Mouse (Mus musculus): ENCODE data around the gene Frmd4b. TPM values are rescaled to one million over a fixed set of nuclear protein-coding genes. Genes with fewer than 3 reads are reported as not detected.

The Frmd4b gene
- polyA plus RNA-seq, 1 experiment from 2014 or later = 32.5 TPM

- Histone ChIP-seq H3K27ac (peak overlapping the region; percentile 49; the same call in 1 of the 2 replicates), H3K36me3 (no peaks in the 10 kb centered on the region), H3K9me3 (no peaks in the 10 kb centered on the region), H3K4me3 (no peak overlapping the region), H3K27me3 (ENCODE audit: insufficient read depth, poor library complexity, severe bottlenecking) (no peaks in the 10 kb centered on the region), H3K4me1 (peaks cover 58% of the 10 kb centered on the region)
- DNase-seq (ENCODE audit: low spot score) = no peak
- WGBS = 82% methylated on average over 10 of the region's 10 CpGs
These were observed 107.9 kb downstream of the Frmd4b start for GRCm38 (mm10) chr6:97509434-97509833.

GRCm38 (mm10) chr6:97508480-97508879 lies 108.9 kb downstream of the Frmd4b start:
- Histone ChIP-seq H3K4me1 (peaks cover 59% of the 10 kb centered on the region), H3K4me3 (no peak overlapping the region), H3K27me3 (ENCODE audit: insufficient read depth, poor library complexity, severe bottlenecking) (no peaks in the 10 kb centered on the region), H3K27ac (no peak overlapping the region), H3K9me3 (no peaks in the 10 kb centered on the region), H3K36me3 (no peaks in the 10 kb centered on the region)
- no peak for DNase-seq (ENCODE audit: low spot score)
- 61% methylated on average over 6 of the region's 6 CpGs for WGBS

DNA sequence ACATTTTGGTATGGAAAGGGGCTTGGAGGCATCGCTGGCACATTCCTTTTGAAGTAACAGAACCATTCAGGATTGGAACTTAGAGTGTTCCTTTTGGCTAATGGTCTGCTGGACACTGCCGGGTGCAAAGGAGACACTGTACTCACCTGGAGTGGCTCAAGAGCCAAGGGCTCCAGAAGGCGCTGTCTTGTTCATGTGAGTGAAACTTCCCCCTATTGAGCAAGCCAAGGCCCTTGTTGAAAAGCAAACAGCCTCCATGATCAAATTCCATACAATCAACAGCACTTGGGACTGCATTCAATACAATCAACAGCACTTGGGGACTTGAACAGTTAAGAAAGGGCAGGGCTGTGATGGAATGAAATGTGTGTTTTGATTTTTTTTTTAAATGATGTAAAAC lies 109.4 kb downstream of the Frmd4b start:
- peaks cover 65% of the 10 kb centered on the region for H3K4me1 ChIP-seq
- H3K4me3 ChIP-seq = no peak overlapping the region
- DNase-seq (ENCODE audit: low spot score) = no peak
- no peak overlapping the region for H3K27ac ChIP-seq
- H3K9me3 ChIP-seq = no peaks in the 10 kb centered on the region
- 88% methylated on average over 3 of the region's 3 CpGs for whole genome bisulfite sequencing
- no peaks in the 10 kb centered on the region for H3K36me3 ChIP-seq
- no peaks in the 10 kb centered on the region for H3K27me3 ChIP-seq (ENCODE audit: insufficient read depth, poor library complexity, severe bottlenecking)

DNA sequence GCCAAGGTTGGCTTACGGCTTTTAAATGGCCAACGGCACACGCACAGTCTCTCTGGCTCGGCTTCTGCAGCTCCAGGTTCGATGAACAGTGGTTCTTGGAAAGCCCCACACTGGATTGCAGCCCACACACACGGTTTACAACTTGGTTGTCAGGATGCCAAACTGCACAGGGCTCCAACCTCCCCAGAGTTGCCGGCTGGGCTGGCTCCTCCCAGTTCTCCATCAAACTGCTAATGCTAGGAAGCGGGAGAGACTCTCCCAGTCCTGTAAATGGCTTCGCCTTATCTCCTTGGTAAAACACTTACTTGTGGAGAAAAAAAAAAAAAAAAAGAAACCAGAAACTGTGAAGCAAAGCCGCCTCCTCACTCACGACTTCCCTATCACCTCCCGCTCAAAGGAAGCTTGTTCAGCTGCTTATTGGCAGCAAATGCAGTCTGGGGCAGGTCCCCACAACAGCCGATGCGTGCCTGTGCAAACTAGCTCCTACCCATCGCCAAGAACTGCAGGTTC lies 111.1 kb downstream of the Frmd4b start:
- Histone ChIP-seq H3K9me3 (no peaks in the 10 kb centered on the region), H3K4me1 (peaks cover 50% of the 10 kb centered on the region), H3K27ac (no peak overlapping the region), H3K36me3 (no peaks in the 10 kb centered on the region), H3K4me3 (no peak overlapping the region), H3K27me3 (ENCODE audit: insufficient read depth, poor library complexity, severe bottlenecking) (no peaks in the 10 kb centered on the region)
- peak; percentile 81 for DNase-seq (ENCODE audit: low spot score)
- 27% methylated on average over 15 of the region's 15 CpGs for WGBS

DNA sequence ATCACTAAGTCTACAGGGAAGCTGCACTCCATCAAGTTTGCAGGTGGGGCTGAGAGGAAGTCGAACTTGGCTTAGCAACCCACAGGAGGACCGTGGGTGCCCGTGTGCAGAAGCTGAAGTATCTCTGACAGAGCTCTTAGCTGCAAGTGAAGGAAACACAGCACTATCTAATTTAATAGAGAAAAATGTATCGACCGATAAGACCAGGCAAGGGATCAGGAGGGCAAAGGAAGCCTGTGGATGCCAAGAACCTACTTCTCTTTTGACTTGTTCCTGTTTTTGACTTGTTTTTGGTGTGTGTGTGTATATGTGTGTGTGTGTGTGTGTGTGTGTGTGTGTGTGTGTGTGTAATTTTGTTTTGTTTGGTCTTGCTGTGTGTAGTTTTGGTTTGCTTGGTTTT lies 112.7 kb downstream of the Frmd4b start:
- Histone ChIP-seq H3K9me3 (no peaks in the 10 kb centered on the region), H3K27ac (no peak overlapping the region), H3K27me3 (ENCODE audit: insufficient read depth, poor library complexity, severe bottlenecking) (no peaks in the 10 kb centered on the region), H3K4me1 (peaks cover 37% of the 10 kb centered on the region), H3K36me3 (no peaks in the 10 kb centered on the region), H3K4me3 (no peak overlapping the region)
- WGBS = 50% methylated on average over 5 of the region's 5 CpGs
- DNase-seq (ENCODE audit: low spot score) = no peak

DNA sequence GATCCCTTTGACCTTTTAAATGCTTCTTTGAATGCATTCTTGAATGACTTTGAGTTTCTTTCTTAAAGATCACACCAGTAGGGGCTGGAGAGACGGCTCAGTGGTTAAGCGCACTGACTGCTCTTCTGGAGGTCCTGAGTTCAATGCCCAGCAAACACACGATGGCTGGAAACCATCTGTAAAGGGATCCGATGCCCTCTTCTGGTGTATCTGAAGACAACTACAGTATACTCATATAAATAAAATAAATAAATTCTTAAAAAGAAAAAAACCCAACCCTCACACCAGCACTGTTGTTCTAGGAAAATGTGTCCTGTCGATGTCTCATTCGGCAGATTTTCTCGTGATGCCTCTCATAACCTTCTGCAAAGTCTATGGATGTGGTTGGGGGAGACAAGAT lies 116.3 kb downstream of the Frmd4b start:
- 84% methylated on average over 7 of the region's 7 CpGs for WGBS
- no peak overlapping the region for H3K4me3 ChIP-seq
- H3K27me3 ChIP-seq (ENCODE audit: insufficient read depth, poor library complexity, severe bottlenecking) = no peaks in the 10 kb centered on the region
- H3K4me1 ChIP-seq = peaks cover 13% of the 10 kb centered on the region; the same call in 1 of the 2 replicates
- no peaks in the 10 kb centered on the region for H3K9me3 ChIP-seq
- no peak for DNase-seq (ENCODE audit: low spot score)
- H3K36me3 ChIP-seq = no peaks in the 10 kb centered on the region
- no peak overlapping the region for H3K27ac ChIP-seq

DNA sequence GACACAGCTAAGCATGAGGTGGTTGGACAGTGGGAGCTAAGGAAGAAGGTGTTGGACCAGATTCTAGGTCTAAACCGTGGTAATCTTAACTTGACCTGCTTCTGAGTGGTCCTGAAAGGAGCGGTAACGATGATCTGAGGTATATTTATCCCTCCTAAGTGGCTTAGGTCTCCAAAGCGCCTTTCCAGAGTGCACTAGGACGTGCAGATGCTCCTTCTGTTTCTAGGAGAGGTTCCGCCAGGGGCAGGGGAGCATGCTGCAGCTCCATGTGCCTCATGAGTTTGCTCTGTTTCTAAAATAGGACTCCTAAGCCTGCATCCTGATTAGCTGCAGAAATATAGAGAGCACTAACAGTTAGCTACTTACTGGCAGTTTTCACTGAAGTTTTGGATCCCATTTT lies 117.1 kb downstream of the Frmd4b start:
- no peak for DNase-seq (ENCODE audit: low spot score)
- H3K9me3 ChIP-seq = no peaks in the 10 kb centered on the region
- no peak overlapping the region for H3K27ac ChIP-seq
- no peak overlapping the region for H3K4me3 ChIP-seq
- H3K27me3 ChIP-seq (ENCODE audit: insufficient read depth, poor library complexity, severe bottlenecking) = no peaks in the 10 kb centered on the region
- peaks cover 10% of the 10 kb centered on the region; the same call in 1 of the 2 replicates for H3K4me1 ChIP-seq
- H3K36me3 ChIP-seq = no peaks in the 10 kb centered on the region
- WGBS = 51% methylated on average over 6 of the region's 6 CpGs

- 76% methylated on average over 1 of the region's 1 CpGs for WGBS
- no peaks in the 10 kb centered on the region for H3K9me3 ChIP-seq
- no peaks in the 10 kb centered on the region for H3K36me3 ChIP-seq
- H3K4me3 ChIP-seq = no peak overlapping the region
- H3K27ac ChIP-seq = no peak overlapping the region
- H3K4me1 ChIP-seq = peaks cover 13% of the 10 kb centered on the region
- H3K27me3 ChIP-seq (ENCODE audit: insufficient read depth, poor library complexity, severe bottlenecking) = no peaks in the 10 kb centered on the region
- no peak for DNase-seq (ENCODE audit: low spot score)
These were observed 121.3 kb downstream of the Frmd4b start for GRCm38 (mm10) chr6:97496002-97496401.

DNA sequence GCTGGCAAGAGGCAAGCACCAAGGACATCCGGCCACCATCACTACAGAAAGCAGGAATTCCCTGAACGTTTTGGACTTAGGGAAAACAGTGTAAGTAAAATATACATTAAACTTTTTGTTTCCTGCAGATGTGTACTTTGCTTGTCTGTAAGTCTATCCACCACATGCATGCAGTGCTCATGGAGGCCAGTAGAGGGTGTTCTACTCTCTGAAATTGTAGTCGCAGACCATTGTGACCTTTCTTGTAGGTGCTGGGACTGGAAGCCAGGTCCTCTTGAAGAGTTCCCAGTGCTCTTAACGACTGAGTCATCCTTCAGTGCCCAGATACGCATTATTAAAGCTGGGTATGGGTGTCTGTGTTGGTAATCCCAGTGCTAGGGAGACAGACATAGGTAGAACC lies 126.3 kb downstream of the Frmd4b start:
- WGBS = 82% methylated on average over 5 of the region's 5 CpGs
- H3K4me3 ChIP-seq = no peak overlapping the region
- H3K9me3 ChIP-seq = no peaks in the 10 kb centered on the region
- H3K36me3 ChIP-seq = no peaks in the 10 kb centered on the region
- no peak for DNase-seq (ENCODE audit: low spot score)
- H3K27me3 ChIP-seq (ENCODE audit: insufficient read depth, poor library complexity, severe bottlenecking) = peaks cover 20% of the 10 kb centered on the region
- H3K27ac ChIP-seq = no peak overlapping the region
- H3K4me1 ChIP-seq = peaks cover 34% of the 10 kb centered on the region

GRCm38 (mm10) chr6:97488821-97489220 lies 128.5 kb downstream of the Frmd4b start:
- peaks cover 27% of the 10 kb centered on the region for H3K4me1 ChIP-seq
- H3K27me3 ChIP-seq (ENCODE audit: insufficient read depth, poor library complexity, severe bottlenecking) = peaks cover 27% of the 10 kb centered on the region
- no peak overlapping the region for H3K27ac ChIP-seq
- no peaks in the 10 kb centered on the region for H3K9me3 ChIP-seq
- no peaks in the 10 kb centered on the region for H3K36me3 ChIP-seq
- DNase-seq (ENCODE audit: low spot score) = no peak
- H3K4me3 ChIP-seq = no peak overlapping the region
- WGBS = 35% methylated on average over 7 of the region's 7 CpGs

DNA sequence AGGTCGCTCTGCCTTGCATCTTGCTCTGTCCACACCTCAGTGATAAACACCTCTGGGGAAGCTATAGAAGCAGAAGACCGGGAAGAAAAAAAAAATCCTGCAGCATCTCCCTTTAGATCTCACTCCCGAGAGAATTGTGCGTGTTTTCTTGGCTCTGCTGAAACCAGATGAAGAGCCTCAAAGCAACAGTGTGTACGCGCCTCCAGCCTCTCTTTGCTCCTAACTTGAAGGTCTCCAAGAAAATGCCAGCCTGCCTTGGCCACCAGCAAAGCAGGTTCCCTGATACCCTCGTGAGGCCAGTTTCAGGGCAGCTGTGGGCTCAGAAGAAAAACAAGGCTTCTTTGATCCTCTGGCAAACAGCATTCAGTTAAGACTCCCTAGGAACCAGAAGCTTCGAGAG lies 129.1 kb downstream of the Frmd4b start:
- H3K4me1 ChIP-seq = peaks cover 22% of the 10 kb centered on the region
- H3K9me3 ChIP-seq = no peaks in the 10 kb centered on the region
- H3K4me3 ChIP-seq = peak overlapping the region; percentile 71
- no peaks in the 10 kb centered on the region for H3K36me3 ChIP-seq
- H3K27me3 ChIP-seq (ENCODE audit: insufficient read depth, poor library complexity, severe bottlenecking) = peaks cover 27% of the 10 kb centered on the region
- no peak overlapping the region; the same call in 1 of the 2 replicates for H3K27ac ChIP-seq
- WGBS = 20% methylated on average over 8 of the region's 8 CpGs
- no peak for DNase-seq (ENCODE audit: low spot score)

- Histone ChIP-seq H3K4me1 (peaks cover 21% of the 10 kb centered on the region), H3K9me3 (no peaks in the 10 kb centered on the region), H3K27me3 (ENCODE audit: insufficient read depth, poor library complexity, severe bottlenecking) (peaks cover 27% of the 10 kb centered on the region), H3K27ac (peak overlapping the region; percentile 79), H3K4me3 (peak overlapping the region; percentile 71), H3K36me3 (no peaks in the 10 kb centered on the region)
- DNase-seq (ENCODE audit: low spot score) = no peak
- WGBS = 2% methylated on average over 40 of the region's 40 CpGs
These were observed 129.7 kb downstream of the Frmd4b start for GRCm38 (mm10) chr6:97487535-97488081.

DNA sequence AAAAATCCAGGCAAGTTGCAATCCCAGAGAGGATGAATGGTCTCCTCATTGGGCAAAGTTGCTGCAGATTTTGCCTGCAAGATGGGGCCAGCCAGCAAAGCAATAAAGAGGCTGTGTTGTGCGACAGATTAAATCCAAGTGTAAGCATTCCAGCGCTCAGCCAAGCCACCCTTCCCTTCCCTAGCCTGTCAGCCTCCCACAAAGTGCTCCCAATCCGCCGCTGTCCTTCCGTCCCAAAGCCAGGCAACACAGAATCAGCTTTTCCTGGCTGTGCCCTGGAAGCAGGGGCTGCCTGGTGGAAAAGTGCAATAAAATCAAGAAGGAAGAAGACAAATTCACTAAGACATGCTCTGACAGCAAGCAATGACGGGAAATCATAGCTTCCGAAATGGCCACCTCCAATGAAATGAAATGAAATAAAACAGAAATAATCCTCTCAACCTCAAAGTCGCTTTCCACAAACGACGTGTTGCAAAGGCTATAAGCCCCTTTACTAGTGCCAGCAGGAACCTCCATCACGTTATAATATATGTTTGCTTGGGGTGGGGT lies 130.5 kb downstream of the Frmd4b start:
- peaks cover 27% of the 10 kb centered on the region for H3K27me3 ChIP-seq (ENCODE audit: insufficient read depth, poor library complexity, severe bottlenecking)
- H3K9me3 ChIP-seq = no peaks in the 10 kb centered on the region
- DNase-seq (ENCODE audit: low spot score) = no peak
- 16% methylated on average over 11 of the region's 11 CpGs for WGBS
- H3K36me3 ChIP-seq = no peaks in the 10 kb centered on the region
- peak overlapping the region; percentile 71 for H3K4me3 ChIP-seq
- H3K4me1 ChIP-seq = peaks cover 21% of the 10 kb centered on the region
- 0 out of 2 replicates have a peak overlapping the region, but pooled peaks have one; percentile 79 for H3K27ac ChIP-seq

Data from heart, embryonic 10.5 days (tissue).